Mouse (Mus musculus): ENCODE results near the gene Myo16. TPM values are rescaled to one million over a fixed set of nuclear protein-coding genes. Genes with fewer than 3 reads are reported as not detected.

The Myo16 gene
- polyA plus RNA-seq, 1 experiment from 2014 or later = 3.0 TPM

- Histone ChIP-seq H3K9ac (ENCODE audit: low read length) (no peak overlapping the region), H3K27me3 (ENCODE audit: control insufficient read depth, insufficient read depth, low read length) (no peaks in the 10 kb centered on the region), H3K9me3 (ENCODE audit: control insufficient read depth, low read length) (no peaks in the 10 kb centered on the region), H3K4me1 (ENCODE audit: control insufficient read depth, insufficient read depth, low read length) (peaks cover 3% of the 10 kb centered on the region), H3K4me2 (no peak overlapping the region), H3K36me3 (ENCODE audit: control insufficient read depth, insufficient read depth, low read length) (no peaks in the 10 kb centered on the region), H3K27ac (ENCODE audit: low read depth, low read length) (no peak overlapping the region), H3K4me3 (ENCODE audit: low read depth, low read length) (no peak overlapping the region)
- 75% methylated on average over 6 of the region's 6 CpGs for WGBS
- ATAC-seq (ENCODE audit: low FRiP score) (no peak), DNase-seq (ENCODE audit: low spot score, missing footprints) (peak; percentile 41)
These were observed 384.6 kb downstream of the Myo16 start for GRCm38 (mm10) chr8:10538319-10538718.

GRCm38 (mm10) chr8:10539665-10540064 lies 386.0 kb downstream of the Myo16 start:
- 88% methylated on average over 4 of the region's 4 CpGs for WGBS

GRCm38 (mm10) chr8:10545890-10546289 lies 392.2 kb downstream of the Myo16 start:
- DNase-seq (ENCODE audit: low spot score, missing footprints) (peak; percentile 35), ATAC-seq (ENCODE audit: low FRiP score) (no peak)
- no peak overlapping the region for H3K4me2 ChIP-seq
- H3K27me3 ChIP-seq (ENCODE audit: control insufficient read depth, insufficient read depth, low read length) = no peaks in the 10 kb centered on the region
- H3K9me3 ChIP-seq (ENCODE audit: control insufficient read depth, low read length) = no peaks in the 10 kb centered on the region; the same call in 1 of the 2 replicates
- no peak overlapping the region for H3K4me3 ChIP-seq (ENCODE audit: low read depth, low read length)
- WGBS = 92% methylated on average over 3 of the region's 3 CpGs
- H3K9ac ChIP-seq (ENCODE audit: low read length) = no peak overlapping the region
- no peaks in the 10 kb centered on the region for H3K36me3 ChIP-seq (ENCODE audit: control insufficient read depth, insufficient read depth, low read length)
- no peaks in the 10 kb centered on the region for H3K4me1 ChIP-seq (ENCODE audit: control insufficient read depth, insufficient read depth, low read length)
- H3K27ac ChIP-seq (ENCODE audit: low read depth, low read length) = no peak overlapping the region

More at GRCm38 (mm10) chr8:10539665-10540064, 386.0 kb downstream of the Myo16 start:
- Histone ChIP-seq H3K36me3 (ENCODE audit: control insufficient read depth, insufficient read depth, low read length) (no peaks in the 10 kb centered on the region), H3K9me3 (ENCODE audit: control insufficient read depth, low read length) (no peaks in the 10 kb centered on the region; the same call in 1 of the 2 replicates), H3K4me2 (no peak overlapping the region), H3K9ac (ENCODE audit: low read length) (no peak overlapping the region), H3K27me3 (ENCODE audit: control insufficient read depth, insufficient read depth, low read length) (no peaks in the 10 kb centered on the region), H3K4me1 (ENCODE audit: control insufficient read depth, insufficient read depth, low read length) (peaks cover under 1% of the 10 kb centered on the region), H3K27ac (ENCODE audit: low read depth, low read length) (no peak overlapping the region), H3K4me3 (ENCODE audit: low read depth, low read length) (no peak overlapping the region)
- no peak for DNase-seq (ENCODE audit: low spot score, missing footprints)
- no peak for ATAC-seq (ENCODE audit: low FRiP score)

GRCm38 (mm10) chr8:10546519-10546918 lies 392.8 kb downstream of the Myo16 start:
- Histone ChIP-seq H3K27me3 (ENCODE audit: control insufficient read depth, insufficient read depth, low read length) (no peaks in the 10 kb centered on the region), H3K9ac (ENCODE audit: low read length) (no peak overlapping the region), H3K4me3 (ENCODE audit: low read depth, low read length) (no peak overlapping the region), H3K4me2 (no peak overlapping the region), H3K36me3 (ENCODE audit: control insufficient read depth, insufficient read depth, low read length) (no peaks in the 10 kb centered on the region), H3K4me1 (ENCODE audit: control insufficient read depth, insufficient read depth, low read length) (no peaks in the 10 kb centered on the region), H3K27ac (ENCODE audit: low read depth, low read length) (no peak overlapping the region), H3K9me3 (ENCODE audit: control insufficient read depth, low read length) (no peaks in the 10 kb centered on the region; the same call in 1 of the 2 replicates)
- 89% methylated on average over 8 of the region's 8 CpGs for WGBS
- ATAC-seq (ENCODE audit: low FRiP score) (no peak), DNase-seq (ENCODE audit: low spot score, missing footprints) (peak; percentile 41)

- no peak for ATAC-seq (ENCODE audit: low FRiP score)
- Histone ChIP-seq H3K27me3 (ENCODE audit: control insufficient read depth, insufficient read depth, low read length) (no peaks in the 10 kb centered on the region), H3K4me1 (ENCODE audit: control insufficient read depth, insufficient read depth, low read length) (no peaks in the 10 kb centered on the region), H3K9me3 (ENCODE audit: control insufficient read depth, low read length) (no peaks in the 10 kb centered on the region; the same call in 1 of the 2 replicates), H3K4me3 (ENCODE audit: low read depth, low read length) (no peak overlapping the region), H3K9ac (ENCODE audit: low read length) (no peak overlapping the region), H3K27ac (ENCODE audit: low read depth, low read length) (no peak overlapping the region), H3K4me2 (no peak overlapping the region), H3K36me3 (ENCODE audit: control insufficient read depth, insufficient read depth, low read length) (no peaks in the 10 kb centered on the region)
- 62% methylated on average over 9 of the region's 9 CpGs for WGBS
- DNase-seq (ENCODE audit: low spot score, missing footprints) = peak; percentile 78
These were observed 394.4 kb downstream of the Myo16 start for GRCm38 (mm10) chr8:10548003-10548584.

- no peak overlapping the region for H3K4me3 ChIP-seq (ENCODE audit: low read depth, low read length)
- H3K4me1 ChIP-seq (ENCODE audit: control insufficient read depth, insufficient read depth, low read length) = no peaks in the 10 kb centered on the region
- 97% methylated on average over 3 of the region's 3 CpGs for WGBS
- no peak overlapping the region for H3K9ac ChIP-seq (ENCODE audit: low read length)
- no peak for ATAC-seq (ENCODE audit: low FRiP score)
- no peaks in the 10 kb centered on the region for H3K27me3 ChIP-seq (ENCODE audit: control insufficient read depth, insufficient read depth, low read length)
- H3K27ac ChIP-seq (ENCODE audit: low read depth, low read length) = no peak overlapping the region
- H3K4me2 ChIP-seq = no peak overlapping the region
- no peaks in the 10 kb centered on the region for H3K36me3 ChIP-seq (ENCODE audit: control insufficient read depth, insufficient read depth, low read length)
- no peak for DNase-seq (ENCODE audit: low spot score, missing footprints)
- H3K9me3 ChIP-seq (ENCODE audit: control insufficient read depth, low read length) = no peaks in the 10 kb centered on the region
These were observed 395.7 kb downstream of the Myo16 start for GRCm38 (mm10) chr8:10549434-10549833.

- no peak for ATAC-seq (ENCODE audit: low FRiP score)
- Histone ChIP-seq H3K27me3 (ENCODE audit: control insufficient read depth, insufficient read depth, low read length) (no peaks in the 10 kb centered on the region), H3K4me3 (ENCODE audit: low read depth, low read length) (no peak overlapping the region)
These were observed 404.2 kb downstream of the Myo16 start for GRCm38 (mm10) chr8:10557961-10558360.

GRCm38 (mm10) chr8:10559479-10559878 lies 405.8 kb downstream of the Myo16 start:
- Histone ChIP-seq H3K27ac (ENCODE audit: low read depth, low read length) (no peak overlapping the region), H3K4me2 (no peak overlapping the region), H3K36me3 (ENCODE audit: control insufficient read depth, insufficient read depth, low read length) (no peaks in the 10 kb centered on the region), H3K27me3 (ENCODE audit: control insufficient read depth, insufficient read depth, low read length) (no peaks in the 10 kb centered on the region), H3K9me3 (ENCODE audit: control insufficient read depth, low read length) (no peaks in the 10 kb centered on the region), H3K9ac (ENCODE audit: low read length) (no peak overlapping the region), H3K4me1 (ENCODE audit: control insufficient read depth, insufficient read depth, low read length) (peaks cover 4% of the 10 kb centered on the region; the same call in 1 of the 2 replicates), H3K4me3 (ENCODE audit: low read depth, low read length) (no peak overlapping the region)
- DNase-seq (ENCODE audit: low spot score, missing footprints) (no peak), ATAC-seq (ENCODE audit: low FRiP score) (no peak)
- 97% methylated on average over 6 of the region's 6 CpGs for WGBS

More at GRCm38 (mm10) chr8:10557961-10558360, 404.2 kb downstream of the Myo16 start:
- Histone ChIP-seq H3K36me3 (ENCODE audit: control insufficient read depth, insufficient read depth, low read length) (no peaks in the 10 kb centered on the region), H3K9ac (ENCODE audit: low read length) (no peak overlapping the region), H3K4me2 (no peak overlapping the region), H3K27ac (ENCODE audit: low read depth, low read length) (no peak overlapping the region), H3K9me3 (ENCODE audit: control insufficient read depth, low read length) (no peaks in the 10 kb centered on the region), H3K4me1 (ENCODE audit: control insufficient read depth, insufficient read depth, low read length) (peaks cover 4% of the 10 kb centered on the region; the same call in 1 of the 2 replicates)
- DNase-seq (ENCODE audit: low spot score, missing footprints) = no peak
- WGBS = 77% methylated on average over 7 of the region's 7 CpGs

- Histone ChIP-seq H3K36me3 (ENCODE audit: control insufficient read depth, insufficient read depth, low read length) (no peaks in the 10 kb centered on the region), H3K9me3 (ENCODE audit: control insufficient read depth, low read length) (no peaks in the 10 kb centered on the region), H3K27me3 (ENCODE audit: control insufficient read depth, insufficient read depth, low read length) (no peaks in the 10 kb centered on the region), H3K4me1 (ENCODE audit: control insufficient read depth, insufficient read depth, low read length) (peaks cover 4% of the 10 kb centered on the region; the same call in 1 of the 2 replicates), H3K4me2 (no peak overlapping the region), H3K27ac (ENCODE audit: low read depth, low read length) (no peak overlapping the region), H3K4me3 (ENCODE audit: low read depth, low read length) (no peak overlapping the region), H3K9ac (ENCODE audit: low read length) (no peak overlapping the region)
- ATAC-seq (ENCODE audit: low FRiP score) (no peak), DNase-seq (ENCODE audit: low spot score, missing footprints) (no peak)
- 68% methylated on average over 5 of the region's 5 CpGs for WGBS
These were observed 407.9 kb downstream of the Myo16 start for GRCm38 (mm10) chr8:10561616-10562015.

Measured in midbrain, embryonic 11.5 days (tissue).